ENCODE assay signal across 27 mouse cellular contexts in genomic region chr9:119309067-119309466, GRCm38 (mm10). TPM values are rescaled to one million over a fixed set of nuclear protein-coding genes. Genes with fewer than 3 reads are reported as not detected.
DNase-seq lines count a peak whose midpoint lies in the region; ATAC-seq and TF ChIP-seq lines count a peak whose summit lies in the region.
"Had no signal": no experiment of that assay in that cellular context is flagged by ENCODE, and none has a peak within 500 bp of the region (broad histone marks: within the 10 kb centered on the region; RNA-seq: fewer than 3 reads in every experiment).

No protein-coding gene starts in this region.

- TF ChIP-seq EP300 in liver, postnatal 0 days (IDR thresholded peaks at IDR 0.05; ENCODE audit: low read depth) = no peak

- intact Hi-C loops in gastrocnemius, adult 2 months (cut with DNase I) = no loop called here

- peak overlapping the region; percentile 6 for H3K27ac ChIP-seq in gastrocnemius, adult 2 months
- H3K27ac ChIP-seq in heart, embryonic 10.5 days = no peak overlapping the region
- H3K27ac ChIP-seq in liver, postnatal 0 days (ENCODE audit: low read depth) = 0 out of 2 replicates have a peak overlapping the region, but pooled peaks have one; percentile 23
- H3K27ac ChIP-seq: embryonic facial prominence, embryonic 10.5 days; embryonic facial prominence, embryonic 12.5 days; forebrain, embryonic 13.5 days; forebrain, embryonic 15.5 days had no signal

- peaks cover 3% of the 10 kb centered on the region for H3K36me3 ChIP-seq in heart, embryonic 10.5 days
- H3K36me3 ChIP-seq in liver, postnatal 0 days (replicated peaks; ENCODE audit: insufficient read depth, low read length) = no peaks in the 10 kb centered on the region
- H3K36me3 ChIP-seq: embryonic facial prominence, embryonic 12.5 days; forebrain, embryonic 15.5 days had no signal

- no peak for TF ChIP-seq CTCF in gastrocnemius, adult 2 months (IDR thresholded peaks at IDR 0.05)
- no peak for TF ChIP-seq CTCF in liver, postnatal 0 days (IDR thresholded peaks at IDR 0.05; ENCODE audit: low read depth)

- no peak overlapping the region for H3K4me2 ChIP-seq in liver, postnatal 0 days (ENCODE audit: low read depth, low read length)
- H3K4me2 ChIP-seq: embryonic facial prominence, embryonic 12.5 days; forebrain, embryonic 13.5 days; forebrain, embryonic 15.5 days had no signal

- no peaks in the 10 kb centered on the region for H3K27me3 ChIP-seq in heart, embryonic 10.5 days (ENCODE audit: insufficient read depth, poor library complexity, severe bottlenecking)
- H3K27me3 ChIP-seq in liver, postnatal 0 days (ENCODE audit: insufficient read depth, low read length) = no peaks in the 10 kb centered on the region
- H3K27me3 ChIP-seq: CH12.LX; embryonic facial prominence, embryonic 12.5 days; forebrain, embryonic 13.5 days; forebrain, embryonic 15.5 days; Patski had no signal

- peaks cover 12% of the 10 kb centered on the region for H3K4me1 ChIP-seq in heart, embryonic 10.5 days
- peaks cover 4% of the 10 kb centered on the region; the same call in 1 of the 2 replicates for H3K4me1 ChIP-seq in liver, postnatal 0 days (ENCODE audit: insufficient read depth)
- H3K4me1 ChIP-seq: embryonic facial prominence, embryonic 10.5 days; embryonic facial prominence, embryonic 12.5 days; forebrain, embryonic 13.5 days; forebrain, embryonic 15.5 days had no signal

- 91% methylated on average over 1 of the region's 1 CpGs for WGBS in heart, embryonic 10.5 days
- 58% methylated on average over 1 of the region's 1 CpGs for WGBS in liver, postnatal 0 days (ENCODE audit: insufficient replicate concordance)

- no peak overlapping the region for H3K9ac ChIP-seq in liver, postnatal 0 days (replicated peaks)
- H3K9ac ChIP-seq: embryonic facial prominence, embryonic 12.5 days; forebrain, embryonic 13.5 days; forebrain, embryonic 15.5 days had no signal

- no peak overlapping the region for H3K4me3 ChIP-seq in gastrocnemius, adult 2 months
- H3K4me3 ChIP-seq in heart, embryonic 10.5 days = no peak overlapping the region
- H3K4me3 ChIP-seq in liver, postnatal 0 days (ENCODE audit: low read depth, low read length) = no peak overlapping the region
- H3K4me3 ChIP-seq: embryonic facial prominence, embryonic 10.5 days; embryonic facial prominence, embryonic 12.5 days; forebrain, embryonic 13.5 days; forebrain, embryonic 15.5 days had no signal

- DNase-seq in gastrocnemius, adult 2 months = no peak
- no peak for DNase-seq in gastrocnemius, adult 8-10 months (ENCODE audit: low spot score in 2 of 2)
- DNase-seq in heart, embryonic 10.5 days (ENCODE audit: low spot score) = peak; percentile 24
- no peak for DNase-seq in heart, adult 8-10 months (ENCODE audit: low spot score)
- DNase-seq in liver, postnatal 0 days = no peak
- no peak for DNase-seq in liver
- DNase-seq: adrenal gland, adult 8-10 months; adrenal gland, postnatal 14 days; adrenal gland, postnatal 36 days; B cell, adult 2 months; cerebellum, adult 11-12 months; cerebellum, adult 2 months; cerebellum, adult 9-10 months; cerebellum, postnatal 10 days; cerebellum, postnatal 25 days had no signal

- no peak for ATAC-seq in liver, postnatal 0 days
- ATAC-seq: activated CD4-positive, CD25-positive, alpha-beta regulatory T cell, adult 4 months; CD4-positive, CD25-positive, alpha-beta regulatory T cell, adult 4 months; forebrain, embryonic 13.5 days; forebrain, embryonic 15.5 days; Patski had no signal

- no peaks in the 10 kb centered on the region for H3K9me3 ChIP-seq in heart, embryonic 10.5 days
- H3K9me3 ChIP-seq in liver, postnatal 0 days (ENCODE audit: low read length) = no peaks in the 10 kb centered on the region
- H3K9me3 ChIP-seq: embryonic facial prominence, embryonic 10.5 days; embryonic facial prominence, embryonic 12.5 days; forebrain, embryonic 13.5 days; forebrain, embryonic 15.5 days; G1E had no signal

RNA-seq across cellular contexts. Expression of gene Oxsr1, which starts 13.2 kb away (rescaled TPM):
- total RNA-seq in gastrocnemius, adult 2 months (2021) = 10 to 100 TPM; 55.9 to 64.1 TPM
- total RNA-seq in gastrocnemius, adult 8-10 months (2022) = 10 to 100 TPM; 66.1 to 80.3 (median 73.0) TPM
- polyA plus RNA-seq in heart, embryonic 10.5 days (2016; fragmentation: Nextera tagmentation; extraction: Ambion mirVana) = 12.0 and 13.6 TPM in 2 replicates
- 10 to 100 TPM; 52.5 to 63.2 (median 55.3) TPM for total RNA-seq in heart, adult 8-10 months (2022)
- polyA plus RNA-seq in liver, postnatal 0 days (2015; fragmentation: Nextera tagmentation; extraction: Ambion mirVana) = 3.8 and 4.1 TPM in 2 replicates

RNA-seq across cellular contexts. Expression of gene Acaa1a, which starts 30.4 kb away (rescaled TPM):
- total RNA-seq in gastrocnemius, adult 2 months (2021) = 10 to 100 TPM; 31.1 to 42.3 TPM
- 10 to 100 TPM; 35.9 to 42.5 (median 39.9) TPM for total RNA-seq in gastrocnemius, adult 8-10 months (2022)
- polyA plus RNA-seq in heart, embryonic 10.5 days (2016; fragmentation: Nextera tagmentation; extraction: Ambion mirVana) = 86.5 and 91.8 TPM in 2 replicates
- 10 to 100 TPM; 75.1 to 88.4 (median 78.0) TPM for total RNA-seq in heart, adult 8-10 months (2022)
- polyA plus RNA-seq in liver, postnatal 0 days (2015; fragmentation: Nextera tagmentation; extraction: Ambion mirVana) = 132 and 141 TPM in 2 replicates

RNA-seq across cellular contexts. Expression of gene Myd88, which starts 32.1 kb away (rescaled TPM):
- 1 to 10 TPM; 4.3 to 5.0 TPM for total RNA-seq in gastrocnemius, adult 2 months (2021)
- total RNA-seq in gastrocnemius, adult 8-10 months (2022) = 1 to 10 TPM; 2.7 to 4.1 (median 3.9) TPM
- polyA plus RNA-seq in heart, embryonic 10.5 days (2016; fragmentation: Nextera tagmentation; extraction: Ambion mirVana) = 11.4 and 11.6 TPM in 2 replicates
- total RNA-seq in heart, adult 8-10 months (2022) = 10 to 100 TPM; 10.7 to 12.5 (median 11.4) TPM
- polyA plus RNA-seq in liver, postnatal 0 days (2015; fragmentation: Nextera tagmentation; extraction: Ambion mirVana) = 15.6 and 16.7 TPM in 2 replicates

RNA-seq across cellular contexts. Expression of gene Xylb, which starts 48.1 kb away (rescaled TPM):
- under 1 TPM; 0.13 to 0.14 TPM for total RNA-seq in gastrocnemius, adult 2 months (2021)
- under 1 TPM in 2 of 4 experiments, not detected in 2; 0.07 to 0.11 TPM for total RNA-seq in gastrocnemius, adult 8-10 months (2022)
- polyA plus RNA-seq in heart, embryonic 10.5 days (2016; fragmentation: Nextera tagmentation; extraction: Ambion mirVana) = 2.0 and 5.5 TPM in 2 replicates
- under 1 TPM; 0.25 to 0.41 (median 0.39) TPM for total RNA-seq in heart, adult 8-10 months (2022)
- 8.2 and 9.2 TPM in 2 replicates for polyA plus RNA-seq in liver, postnatal 0 days (2015; fragmentation: Nextera tagmentation; extraction: Ambion mirVana)

RNA-seq across cellular contexts. Expression of gene Slc22a14, which starts 56.3 kb away (rescaled TPM):
- not detected for total RNA-seq in gastrocnemius, adult 2 months (2021)
- not detected for total RNA-seq in gastrocnemius, adult 8-10 months (2022)
- not detected in 2 replicates for polyA plus RNA-seq in heart, embryonic 10.5 days (2016; fragmentation: Nextera tagmentation; extraction: Ambion mirVana)
- under 1 TPM in 2 of 4 experiments, not detected in 2; 0.31 to 0.47 TPM for total RNA-seq in heart, adult 8-10 months (2022)
- not detected in 2 replicates for polyA plus RNA-seq in liver, postnatal 0 days (2015; fragmentation: Nextera tagmentation; extraction: Ambion mirVana)
- total RNA-seq: adrenal gland, adult 18-20 months; adrenal gland, adult 8-10 months; adrenal gland, postnatal 14 days; adrenal gland, postnatal 36 days; CH12.LX; G1E had no signal
- polyA plus RNA-seq: activated CD4-positive, CD25-positive, alpha-beta regulatory T cell, adult 4 months; CD4-positive, CD25-positive, alpha-beta regulatory T cell, adult 4 months; cerebellum, adult 2 months; embryonic facial prominence, embryonic 10.5 days; embryonic facial prominence, embryonic 12.5 days; embryonic facial prominence, embryonic 14.5 days; forebrain, embryonic 11.5 days; forebrain, embryonic 13.5 days; G1E had no signal
